Comparison of ENCODE assay signal across 23 mouse cellular contexts in the genomic region with DNA sequence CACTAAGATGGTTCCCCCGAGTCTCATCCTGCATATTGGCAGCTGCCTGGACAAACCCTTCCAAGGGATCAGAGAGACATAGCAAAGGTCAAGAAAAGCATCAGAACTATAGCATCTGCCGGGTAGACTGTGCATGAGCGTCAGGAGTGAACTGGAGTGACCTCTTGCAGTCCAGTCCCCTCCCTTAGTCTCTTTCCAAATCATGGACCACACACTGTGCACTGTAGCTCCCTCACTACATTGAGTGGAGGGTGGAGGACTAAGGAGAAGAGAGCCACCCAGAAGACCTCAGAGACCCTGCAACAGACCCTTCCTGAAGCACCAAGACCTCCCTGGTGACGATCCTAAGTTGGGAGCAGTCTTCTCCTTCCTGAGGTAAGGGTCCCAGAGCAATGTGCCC.
"Had no signal": no experiment of that assay in that cellular context is flagged by ENCODE, and none has a peak within 500 bp of the region (broad histone marks: within the 10 kb centered on the region; RNA-seq: fewer than 3 reads in every experiment).

No protein-coding gene starts in this region.

- H3K27ac ChIP-seq: kidney, embryonic 15.5 days; limb, embryonic 10.5 days; limb, embryonic 13.5 days; liver, embryonic 12.5 days; liver, embryonic 15.5 days; macrophage; midbrain, embryonic 12.5 days; midbrain, embryonic 15.5 days; neural tube, embryonic 12.5 days; neural tube, embryonic 15.5 days; stomach, postnatal 0 days had no signal

- ATAC-seq: liver, embryonic 12.5 days; midbrain, embryonic 15.5 days had no signal

- H3K4me2 ChIP-seq: kidney, embryonic 15.5 days; limb, embryonic 13.5 days; liver, embryonic 12.5 days; liver, embryonic 15.5 days; midbrain, embryonic 12.5 days; midbrain, embryonic 15.5 days; neural tube, embryonic 12.5 days; neural tube, embryonic 15.5 days had no signal

- DNase-seq: kidney, adult 11 months; kidney, adult 8-10 months; kidney, postnatal 10 days; kidney, postnatal 36 days; layer of hippocampus, adult 9-11 months; liver; right cerebral cortex, adult 18-20 months; right cerebral cortex, postnatal 14 days; right cerebral cortex, postnatal 4 days; thymus, adult 2 months; thymus, postnatal 14 days; thymus, postnatal 4 days had no signal

- H3K27me3 ChIP-seq: kidney, embryonic 15.5 days; limb, embryonic 13.5 days; liver, embryonic 12.5 days; liver, embryonic 15.5 days; midbrain, embryonic 12.5 days; midbrain, embryonic 15.5 days; neural tube, embryonic 12.5 days; neural tube, embryonic 15.5 days had no signal

- H3K4me3 ChIP-seq: kidney, embryonic 15.5 days; limb, embryonic 10.5 days; limb, embryonic 13.5 days; liver, embryonic 12.5 days; liver, embryonic 15.5 days; midbrain, embryonic 12.5 days; midbrain, embryonic 15.5 days; neural tube, embryonic 12.5 days; neural tube, embryonic 15.5 days had no signal

- H3K4me1 ChIP-seq: kidney, embryonic 15.5 days; limb, embryonic 10.5 days; limb, embryonic 13.5 days; liver, embryonic 12.5 days; liver, embryonic 15.5 days; midbrain, embryonic 12.5 days; midbrain, embryonic 15.5 days; neural tube, embryonic 12.5 days; neural tube, embryonic 15.5 days had no signal

- H3K36me3 ChIP-seq: kidney, embryonic 15.5 days; limb, embryonic 10.5 days; limb, embryonic 13.5 days; liver, embryonic 12.5 days; liver, embryonic 15.5 days; midbrain, embryonic 12.5 days; midbrain, embryonic 15.5 days; neural tube, embryonic 12.5 days; neural tube, embryonic 15.5 days had no signal

- H3K9ac ChIP-seq: kidney, embryonic 15.5 days; limb, embryonic 13.5 days; liver, embryonic 12.5 days; liver, embryonic 15.5 days; midbrain, embryonic 12.5 days; midbrain, embryonic 15.5 days; neural tube, embryonic 12.5 days; neural tube, embryonic 15.5 days had no signal

- H3K9me3 ChIP-seq: kidney, embryonic 15.5 days; limb, embryonic 10.5 days; limb, embryonic 13.5 days; liver, embryonic 12.5 days; liver, embryonic 15.5 days; midbrain, embryonic 12.5 days; midbrain, embryonic 15.5 days; neural tube, embryonic 12.5 days; neural tube, embryonic 15.5 days had no signal
